In the genomic region with DNA sequence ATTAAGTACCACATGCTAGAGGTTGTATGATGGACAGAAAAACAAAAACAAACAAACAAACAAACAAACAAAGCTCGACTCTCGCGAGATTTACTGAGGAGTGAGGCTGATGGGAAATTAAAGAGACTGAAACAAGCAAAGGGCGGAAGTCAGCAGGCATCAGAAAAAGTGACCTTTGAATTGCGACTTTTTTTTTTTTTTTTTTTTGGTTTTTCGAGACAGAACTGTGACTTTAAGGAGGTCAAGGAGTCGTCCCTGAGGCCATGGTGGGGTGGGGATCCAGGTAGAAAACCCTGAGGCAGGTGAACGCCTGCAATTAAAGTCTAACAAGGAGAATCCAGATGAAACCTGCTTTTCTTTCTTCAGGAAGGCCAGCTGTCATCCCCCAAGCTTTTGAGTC, we compare ENCODE assay signal across 2 mouse cellular contexts.
TF ChIP-seq lines count a peak whose summit lies in the region.

No protein-coding gene starts in this region.

TF ChIP-seq in CH12.LX, 34 proteins besides CTCF, POLR2A, EP300 and RAD21:
- TF ChIP-seq NELFE (IDR thresholded peaks at IDR 0.05; ENCODE audit: low read depth, low read length) (no peak), ETS1 (conservative IDR thresholded peaks at IDR 0.05; ENCODE audit: low read depth, low read length) (peak; percentile 7; the same call in 1 of the 2 replicates), KAT2A (IDR thresholded peaks at IDR 0.05; ENCODE audit: insufficient replicate concordance, low read length) (0 out of 2 replicates have a peak, but pooled peaks have one; percentile 35), POLR2AphosphoS2 (IDR thresholded peaks at IDR 0.05; ENCODE audit: low read depth, low read length) (no peak), MEF2A (IDR thresholded peaks at IDR 0.05; ENCODE audit: borderline replicate concordance, low read depth, low read length) (peak; percentile 53; the same call in 1 of the 2 replicates), TBP (conservative IDR thresholded peaks at IDR 0.05; ENCODE audit: low read depth, low read length) (0 out of 2 replicates have a peak, but pooled peaks have one; percentile 38), TCF12 (IDR thresholded peaks at IDR 0.05; ENCODE audit: low read depth, low read length) (peak; percentile 35; the same call in 1 of the 2 replicates), ELF1 (IDR thresholded peaks at IDR 0.05; ENCODE audit: low read depth, low read length) (peak; percentile 85), IRF4 (IDR thresholded peaks at IDR 0.05; ENCODE audit: low read depth, low read length) (0 out of 2 replicates have a peak, but pooled peaks have one; percentile 36), ZNF384 (IDR thresholded peaks at IDR 0.05; ENCODE audit: low read depth, low read length) (peak; percentile 92), CHD2 (IDR thresholded peaks at IDR 0.05; ENCODE audit: low read length) (peak; percentile 99), UBTF (IDR thresholded peaks at IDR 0.05; ENCODE audit: low read depth, low read length) (no peak), BHLHE40 (IDR thresholded peaks at IDR 0.05; ENCODE audit: low read depth, low read length) (0 out of 2 replicates have a peak, but pooled peaks have one; percentile 27), ZC3H11A (IDR thresholded peaks at IDR 0.05; ENCODE audit: low read depth, low read length) (no peak), SIN3A (IDR thresholded peaks at IDR 0.05; ENCODE audit: low read length) (peak; percentile 38; the same call in 1 of the 2 replicates), HCFC1 (IDR thresholded peaks at IDR 0.05; ENCODE audit: low read depth, low read length) (peak; percentile 74), MAZ (IDR thresholded peaks at IDR 0.05; ENCODE audit: low read depth, low read length) (0 out of 2 replicates have a peak, but pooled peaks have one; percentile 31), ZMIZ1 (IDR thresholded peaks at IDR 0.05; ENCODE audit: low read depth, low read length) (0 out of 2 replicates have a peak, but pooled peaks have one; percentile 26), MAFK (IDR thresholded peaks at IDR 0.05; ENCODE audit: insufficient replicate concordance, low read length) (no peak)
TF ChIP-seq in CH12.LX: peak in this region for 14.

TF ChIP-seq in ES-E14, 5 proteins besides CTCF, POLR2A, EP300 and RAD21 (continued from another document):
- TF ChIP-seq ZNF384 (IDR thresholded peaks at IDR 0.05; ENCODE audit: low read depth, low read length) (peak; percentile 71; the same call in 1 of the 2 replicates), HCFC1 (IDR thresholded peaks at IDR 0.05; ENCODE audit: borderline replicate concordance, insufficient read depth, low read length) (no peak), CHD2 (IDR thresholded peaks at IDR 0.05; ENCODE audit: low read depth, low read length) (peak; percentile 88)
